Mouse (Mus musculus) lung, postnatal 0 days (tissue): ENCODE measurements around the gene Arhgef28.

Experiments
- CTCF ChIP-seq: IDR thresholded peaks from 2 replicates; pipeline ENCODE4 v1.5.1; 2016; ENCODE audit warnings: antibody characterized with exemption, mild to moderate bottlenecking
- EP300 ChIP-seq: IDR thresholded peaks from 2 replicates; pipeline ENCODE4 v1.6.1; 2016; ENCODE audit warnings: antibody characterized with exemption, mild to moderate bottlenecking, control low read depth

DNA sequence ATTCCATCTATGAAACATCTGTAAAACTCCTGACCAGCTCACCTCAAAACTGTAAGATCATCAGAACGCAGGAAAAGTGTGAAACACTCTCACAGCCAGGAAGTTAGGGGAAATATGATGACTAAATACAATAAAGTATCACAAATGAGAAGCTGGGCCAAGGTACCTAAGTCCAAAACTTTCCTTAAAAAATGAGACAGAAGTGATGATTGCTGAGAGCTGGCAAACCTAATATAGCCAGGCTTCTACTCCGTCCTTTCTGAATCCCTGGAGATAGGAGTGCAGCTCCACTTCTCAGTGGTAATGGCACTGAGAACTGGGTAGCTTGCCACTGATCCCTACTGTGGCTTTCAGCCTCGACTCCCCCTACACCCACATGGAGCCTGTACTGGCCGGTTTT, 184.3 kb downstream of the Arhgef28 start:
- no peak for TF ChIP-seq CTCF
- TF ChIP-seq EP300 = no peak
